Mouse (Mus musculus) Patski (cell line): Measurements from ENCODE around the gene Rgs5. TPM values are rescaled to one million over a fixed set of nuclear protein-coding genes. Genes with fewer than 3 reads are reported as not detected.

Experiments
- ATAC-seq: fragments of 100-300 bp; one replicate; pipeline ENCODE4 v1.8.0; 2021
- CTCF ChIA-PET: fragments of 350-600 bp; sonication (Branson Sonifier 250); formaldehyde crosslinking; loops from one replicate; lab custom pipeline; 2022; ENCODE audit warnings: inconsistent platforms; lab: Charles Lee
- POLR2A ChIA-PET: fragments of 350-600 bp; sonication (Branson Sonifier 250); formaldehyde crosslinking; loops from one replicate; lab custom pipeline; 2022; ENCODE audit warnings: antibody characterized with exemption, inconsistent platforms; lab: Charles Lee
- DNase-seq: peaks from one replicate; pipeline ENCODE4 v3.0.0-alpha.2; 2011; ENCODE audit warnings: low read depth, low spot score
- H3K27me3 ChIP-seq: fragments of 371-371 bp; one replicate; pipeline ENCODE4 v1.5.1; 2021
- CTCF ChIP-seq: fragments of 100-300 bp; IDR thresholded peaks from one replicate; pipeline ENCODE4 v1.5.1; 2021
- in situ Hi-C: fragments of 300-500 bp; cut with MboI; formaldehyde crosslinking; loops from 3 replicates; pipeline ENCODE4 v1.11.1; 2018; ENCODE audit warnings: low pct_unique_long_range_greater_than_20kb, mixed read lengths
- polyA plus RNA-seq: library from polyadenylated mRNA; unstranded; gene quantifications from one replicate; pipeline ENCODE4 v1.2.3, GENCODE M21; 2021

Gene Rgs5
- polyA plus RNA-seq, 1 experiment from 2014 or later: 0.14 TPM

GRCm38 (mm10) chr1:169676751-169677150 is 21.4 kb downstream of the Rgs5 start:
- POLR2A ChIA-PET: no interaction called here
- DNase-seq (no peak), ATAC-seq (no peak)
- no peak for TF ChIP-seq CTCF
- CTCF ChIA-PET: no interaction called here
- in situ Hi-C loops: no loop called here
- no peaks in the 10 kb centered on the region for H3K27me3 ChIP-seq

GRCm38 (mm10) chr1:169680455-169681208 is 25.3 kb downstream of the Rgs5 start:
- in situ Hi-C loops: no loop called here
- H3K27me3 ChIP-seq: no peaks in the 10 kb centered on the region
- DNase-seq: no peak
- ChIA-PET POLR2A (no interaction called here), CTCF (interaction anchor here (1.0 kb wide), 1 partner anchor 238 kb away, joined by 4 read pairs; no protein-coding TSS in a partner anchor)
- no peak for TF ChIP-seq CTCF
- no peak for ATAC-seq

GRCm38 (mm10) chr1:169682775-169683497 is 27.6 kb downstream of the Rgs5 start:
- no peak for TF ChIP-seq CTCF
- in situ Hi-C loops: no loop called here
- DNase-seq: no peak
- ChIA-PET CTCF (interaction anchor here (1.2 kb wide), 1 partner anchor 11 kb away, joined by 3 read pairs; no protein-coding TSS in a partner anchor), POLR2A (no interaction called here)
- H3K27me3 ChIP-seq: no peaks in the 10 kb centered on the region
- no peak for ATAC-seq

GRCm38 (mm10) chr1:169685257-169685656 is 30.0 kb downstream of the Rgs5 start:
- CTCF ChIA-PET: interaction anchor here (1.2 kb wide), 1 partner anchor 229 kb away, joined by 3 read pairs; no protein-coding TSS in a partner anchor
- POLR2A ChIA-PET: interaction anchor here (0.7 kb wide), 1 partner anchor 1705 kb away, joined by 3 read pairs; no protein-coding TSS in a partner anchor
- DNase-seq (no peak), ATAC-seq (no peak)
- in situ Hi-C loops: no loop called here
- no peak for TF ChIP-seq CTCF
- H3K27me3 ChIP-seq: no peaks in the 10 kb centered on the region

GRCm38 (mm10) chr1:169693040-169693439 is 37.7 kb downstream of the Rgs5 start:
- ChIA-PET POLR2A (no interaction called here), CTCF (interaction anchor here (1.4 kb wide), 1 partner anchor 127 kb away, joined by 3 read pairs; no protein-coding TSS in a partner anchor)
- in situ Hi-C loops: no loop called here
- no peak for TF ChIP-seq CTCF
- H3K27me3 ChIP-seq: no peaks in the 10 kb centered on the region
- DNase-seq (no peak), ATAC-seq (no peak)

- POLR2A ChIA-PET: interaction anchor here (0.7 kb wide), 1 partner anchor 162 kb away, joined by 3 read pairs; the partner anchor contains the start of gene Nuf2
These were observed 38.2 kb downstream of the Rgs5 start for GRCm38 (mm10) chr1:169693537-169693936.

GRCm38 (mm10) chr1:169695356-169695755 is 40.1 kb downstream of the Rgs5 start:
- in situ Hi-C loops: no loop called here
- DNase-seq (no peak), ATAC-seq (peak; percentile 46)
- TF ChIP-seq CTCF: no peak
- ChIA-PET POLR2A (no interaction called here), CTCF (interaction anchor here (1.9 kb wide), 1 partner anchor 20 kb away, joined by 7 read pairs; no protein-coding TSS in a partner anchor)
- H3K27me3 ChIP-seq: no peaks in the 10 kb centered on the region

More at GRCm38 (mm10) chr1:169693537-169693936, 38.2 kb downstream of the Rgs5 start:
- TF ChIP-seq CTCF: no peak
- no peaks in the 10 kb centered on the region for H3K27me3 ChIP-seq
- ATAC-seq (peak; percentile 39), DNase-seq (no peak)
- in situ Hi-C loops: no loop called here
- CTCF ChIA-PET: interaction anchor here (1.2 to 1.9 kb wide), 3 partner anchors 19 to 126 kb away, joined by 3 to 7 read pairs (median 3); no protein-coding TSS in a partner anchor

- POLR2A ChIA-PET: no interaction called here
- DNase-seq: no peak
These were observed 41.9 kb downstream of the Rgs5 start for GRCm38 (mm10) chr1:169697236-169697635.

GRCm38 (mm10) chr1:169699184-169699583 is 43.9 kb downstream of the Rgs5 start:
- in situ Hi-C loops: no loop called here
- no peaks in the 10 kb centered on the region for H3K27me3 ChIP-seq
- CTCF ChIA-PET: interaction anchor here (0.8 to 1.9 kb wide), 3 partner anchors 10 to 222 kb away, joined by 3 to 6 read pairs (median 5); no protein-coding TSS in a partner anchor
- ATAC-seq (peak; percentile 90), DNase-seq (peak; percentile 27)
- POLR2A ChIA-PET: interaction anchor here (0.6 kb wide), 1 partner anchor 1647 kb away, joined by 3 read pairs; no protein-coding TSS in a partner anchor
- TF ChIP-seq CTCF: no peak

More at GRCm38 (mm10) chr1:169697236-169697635, 41.9 kb downstream of the Rgs5 start:
- in situ Hi-C loops: no loop called here
- CTCF ChIA-PET: interaction anchor here (1.0 to 1.6 kb wide), 2 partner anchors 9 to 23 kb away, joined by 3 read pairs; no protein-coding TSS in a partner anchor
- H3K27me3 ChIP-seq: no peaks in the 10 kb centered on the region
- ATAC-seq: no peak
- no peak for TF ChIP-seq CTCF

- TF ChIP-seq CTCF: no peak
- POLR2A ChIA-PET: no interaction called here
- H3K27me3 ChIP-seq: no peaks in the 10 kb centered on the region
- in situ Hi-C loops: no loop called here
- no peak for ATAC-seq
- no peak for DNase-seq
- CTCF ChIA-PET: interaction anchor here (1.5 kb wide), 1 partner anchor 22 kb away, joined by 4 read pairs; no protein-coding TSS in a partner anchor
These were observed 49.2 kb downstream of the Rgs5 start for GRCm38 (mm10) chr1:169704395-169705087.
